Mouse (Mus musculus) cerebellum, adult 2 months (tissue): Measurements from ENCODE around the gene Nfyb. TPM values are rescaled to one million over a fixed set of nuclear protein-coding genes. Genes with fewer than 3 reads are reported as not detected.

Experiments used
- DNase-seq, 2 experiments: peaks; one replicate each; pipeline ENCODE4 v3.0.0; 2021
- H3K27ac ChIP-seq: fragments of 200-500 bp; 2 replicates; pipeline ENCODE4 v1.5.1; 2012; ENCODE audit warnings: low read length, control low read depth, inconsistent platforms; ENCODE audit not compliant: insufficient read depth
- H3K27me3 ChIP-seq: fragments of 200-500 bp; 2 replicates; pipeline ENCODE4 v1.6.1; 2012; ENCODE audit warnings: inconsistent platforms, mild to moderate bottlenecking, low read length, moderate library complexity; ENCODE audit not compliant: control insufficient read depth, insufficient read depth
- H3K4me1 ChIP-seq: fragments of 200-500 bp; 2 replicates; pipeline ENCODE4 v1.6.1; 2011; ENCODE audit warnings: low read length; ENCODE audit not compliant: control insufficient read depth, insufficient read depth
- H3K4me3 ChIP-seq: fragments of 200-500 bp; replicated peaks from 2 replicates; pipeline ENCODE3; 2011; ENCODE audit warnings: mild to moderate bottlenecking, low read depth, low read length, control low read depth; ENCODE audit not compliant: insufficient read depth
- CTCF ChIP-seq: fragments of 200-500 bp; IDR thresholded peaks from 2 replicates; pipeline ENCODE4 v1.5.1; 2011; ENCODE audit warnings: low read depth, mild to moderate bottlenecking, control low read depth, low read length, moderate library complexity, borderline replicate concordance; ENCODE audit not compliant: insufficient read depth
- POLR2A ChIP-seq: fragments of 200-500 bp; IDR thresholded peaks from 2 replicates; pipeline ENCODE4 v1.6.1; 2011; ENCODE audit warnings: low read length, control low read depth, borderline replicate concordance; ENCODE audit not compliant: insufficient read depth
- WGBS: fragments of 180-500 bp; shearing (Covaris S2); methylation state at CpG from one replicate; pipeline ENCODE4 v1.1.7; 2018; 5-methylcytosine and 5-hydroxymethylcytosine counted together
- polyA plus RNA-seq: library from polyadenylated mRNA; depleted of rRNA; stranded (reverse); fragments of >200 nt; gene quantifications from 2 replicates; pipeline ENCODE4 v1.2.3, GENCODE M21; 2012

Gene Nfyb
- polyA plus RNA-seq, 1 experiment = 28.7 TPM

DNA sequence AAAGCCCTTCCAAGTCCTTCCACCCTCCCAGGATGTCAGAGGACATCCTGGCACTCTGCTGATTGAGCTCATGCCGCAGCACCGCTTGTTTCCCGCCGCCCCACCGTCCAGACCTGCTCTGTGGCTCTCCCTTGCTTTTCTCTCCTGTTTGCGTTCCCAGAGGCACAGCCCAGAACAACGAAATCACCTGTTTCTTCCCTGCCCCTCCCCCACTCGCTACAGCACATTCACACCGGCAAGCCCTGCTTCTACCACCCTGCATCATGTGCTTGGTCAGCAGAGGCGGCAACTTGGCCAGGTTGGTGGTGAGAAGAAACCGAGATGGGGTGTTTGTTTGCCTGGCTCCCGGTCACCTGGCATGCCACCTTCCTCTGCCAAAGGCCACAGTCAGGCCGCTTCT lies 13.9 kb upstream of the Nfyb start:
- TF ChIP-seq CTCF = no peak
- no peak for TF ChIP-seq POLR2A
- Histone ChIP-seq H3K4me1 (no peaks in the 10 kb centered on the region; the same call in 1 of the 2 replicates), H3K27me3 (no peaks in the 10 kb centered on the region), H3K4me3 (peak overlapping the region; percentile 21), H3K27ac (no peak overlapping the region)
- WGBS = 19% methylated on average over 13 of the region's 13 CpGs
- DNase-seq = peak; percentile 37 to 39

DNA sequence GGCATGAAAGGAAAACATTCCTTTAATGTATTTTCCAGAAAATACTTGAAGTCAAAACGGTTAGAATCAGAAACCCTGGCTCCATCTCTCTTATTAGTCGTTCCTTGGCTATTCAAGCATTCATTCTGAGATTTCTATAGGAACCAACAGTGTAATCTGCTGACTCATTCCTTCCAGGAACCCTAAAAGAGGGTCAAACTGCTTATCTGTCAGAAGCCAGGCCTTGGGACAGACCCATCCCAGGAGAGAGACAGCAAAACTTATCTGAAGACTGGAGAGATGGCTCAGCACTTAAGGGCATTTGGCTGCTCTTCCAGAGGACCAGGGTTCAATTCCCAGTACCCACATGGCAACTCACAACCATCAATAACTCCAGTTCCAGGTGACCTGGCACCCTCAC lies 13.1 kb upstream of the Nfyb start:
- no peak overlapping the region for H3K27ac ChIP-seq
- 80% methylated on average over 2 of the region's 2 CpGs for WGBS
- no peaks in the 10 kb centered on the region for H3K27me3 ChIP-seq
- TF ChIP-seq CTCF = no peak
- TF ChIP-seq POLR2A = no peak
- DNase-seq = no peak
- no peaks in the 10 kb centered on the region; the same call in 1 of the 2 replicates for H3K4me1 ChIP-seq
- H3K4me3 ChIP-seq = no peak overlapping the region

DNA sequence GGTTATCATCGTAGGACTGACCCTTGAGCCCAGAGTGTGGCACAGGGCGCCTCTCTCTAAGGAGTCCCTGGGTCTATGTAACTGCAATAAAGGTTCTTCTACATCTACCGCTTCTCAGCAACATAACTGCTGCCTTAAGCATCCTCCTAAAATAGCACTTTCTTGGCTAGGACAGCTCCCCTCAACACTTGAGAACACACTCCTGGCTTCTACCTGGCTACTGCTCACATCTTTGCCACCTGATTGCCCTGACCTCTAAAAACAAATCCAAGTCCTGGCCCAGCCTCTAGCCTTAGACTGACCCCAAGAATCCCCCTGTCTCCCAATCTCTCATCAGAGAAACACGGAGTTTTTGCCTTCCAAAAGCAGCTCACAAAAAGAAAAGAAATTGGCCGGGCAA lies 10.9 kb upstream of the Nfyb start:
- 96% methylated on average over 5 of the region's 5 CpGs for WGBS
- no peak overlapping the region for H3K27ac ChIP-seq
- no peak for DNase-seq
- H3K4me1 ChIP-seq = no peaks in the 10 kb centered on the region
- TF ChIP-seq CTCF (no peak), POLR2A (no peak)
- H3K4me3 ChIP-seq = no peak overlapping the region
- H3K27me3 ChIP-seq = no peaks in the 10 kb centered on the region

DNA sequence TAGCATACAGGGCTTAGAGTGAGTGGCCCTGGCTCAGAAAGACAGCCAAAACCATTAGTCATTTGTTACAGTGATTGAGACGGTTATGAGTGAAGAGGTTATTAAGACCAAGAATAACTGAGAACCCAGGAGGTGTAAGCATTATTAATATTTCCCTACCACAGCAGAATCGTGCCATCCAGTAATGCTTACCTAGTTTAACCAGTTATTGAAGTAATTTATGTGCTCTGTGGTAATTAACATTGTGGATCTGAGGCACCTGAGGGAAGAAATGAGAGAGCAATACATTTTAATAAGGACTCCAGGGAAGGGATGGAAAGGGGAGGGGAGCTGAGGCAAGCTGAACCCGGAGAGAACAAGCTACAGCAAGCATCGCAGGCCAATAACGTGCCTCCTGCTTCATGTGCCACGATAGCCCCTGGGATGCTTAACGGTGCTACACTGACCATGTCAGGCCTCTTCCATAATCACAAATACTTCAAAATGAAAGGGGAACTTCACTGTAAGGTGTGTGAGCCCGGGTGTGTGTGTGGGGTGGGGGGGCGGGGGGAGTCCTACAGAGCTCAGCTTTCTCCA lies 7.7 kb upstream of the Nfyb start:
- Histone ChIP-seq H3K4me3 (no peak overlapping the region), H3K27me3 (no peaks in the 10 kb centered on the region), H3K27ac (no peak overlapping the region), H3K4me1 (no peaks in the 10 kb centered on the region)
- WGBS = 81% methylated on average over 9 of the region's 9 CpGs
- TF ChIP-seq POLR2A (no peak), CTCF (no peak)
- DNase-seq = no peak

DNA sequence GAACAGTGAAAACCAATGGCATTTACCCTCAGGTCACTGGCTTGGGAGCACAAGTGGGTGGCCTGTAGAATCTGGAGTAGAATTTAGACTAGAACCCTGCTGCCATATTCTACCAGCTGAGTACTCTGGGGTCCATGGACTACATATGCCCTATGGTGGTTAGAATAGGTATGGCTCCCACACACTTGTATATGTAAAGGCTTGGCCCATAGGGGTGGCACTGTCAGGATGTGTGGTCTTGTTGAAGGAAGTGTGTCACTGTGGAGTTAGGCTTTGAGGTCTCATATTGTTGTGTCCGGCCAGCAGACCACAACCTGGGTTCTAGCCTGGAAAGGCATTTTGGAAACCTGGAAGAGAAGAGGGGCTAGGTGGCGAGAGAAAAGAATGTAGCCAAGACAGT lies 6.8 kb upstream of the Nfyb start:
- WGBS = 98% methylated on average over 2 of the region's 2 CpGs
- TF ChIP-seq CTCF (no peak), POLR2A (no peak)
- no peak for DNase-seq
- Histone ChIP-seq H3K27me3 (no peaks in the 10 kb centered on the region), H3K27ac (no peak overlapping the region), H3K4me3 (no peak overlapping the region), H3K4me1 (no peaks in the 10 kb centered on the region)

DNA sequence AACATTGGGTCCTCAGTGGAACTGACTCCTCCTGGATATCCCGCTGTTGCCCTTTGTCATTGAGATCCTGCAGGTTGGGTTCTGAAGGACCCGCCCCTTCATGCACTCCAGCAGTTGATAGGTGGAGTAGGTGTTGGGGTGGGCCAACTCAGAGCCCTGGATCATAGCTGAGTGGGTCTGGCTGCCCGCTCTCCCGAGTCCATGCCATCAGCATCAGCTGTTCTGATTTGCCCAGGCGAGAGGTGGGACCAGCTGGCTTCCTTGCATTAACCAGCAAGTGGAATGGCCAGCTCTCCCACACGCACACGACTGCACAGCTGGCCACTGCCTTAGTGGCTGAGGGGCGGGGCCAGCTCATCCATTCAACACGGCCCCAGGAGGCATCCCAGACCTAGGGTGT lies 5.0 kb upstream of the Nfyb start:
- no peak overlapping the region for H3K4me3 ChIP-seq
- WGBS = 29% methylated on average over 9 of the region's 9 CpGs
- TF ChIP-seq POLR2A (no peak), CTCF (no peak)
- no peak overlapping the region for H3K27ac ChIP-seq
- no peaks in the 10 kb centered on the region for H3K27me3 ChIP-seq
- peaks cover 3% of the 10 kb centered on the region; the same call in 1 of the 2 replicates for H3K4me1 ChIP-seq
- no peak for DNase-seq

DNA sequence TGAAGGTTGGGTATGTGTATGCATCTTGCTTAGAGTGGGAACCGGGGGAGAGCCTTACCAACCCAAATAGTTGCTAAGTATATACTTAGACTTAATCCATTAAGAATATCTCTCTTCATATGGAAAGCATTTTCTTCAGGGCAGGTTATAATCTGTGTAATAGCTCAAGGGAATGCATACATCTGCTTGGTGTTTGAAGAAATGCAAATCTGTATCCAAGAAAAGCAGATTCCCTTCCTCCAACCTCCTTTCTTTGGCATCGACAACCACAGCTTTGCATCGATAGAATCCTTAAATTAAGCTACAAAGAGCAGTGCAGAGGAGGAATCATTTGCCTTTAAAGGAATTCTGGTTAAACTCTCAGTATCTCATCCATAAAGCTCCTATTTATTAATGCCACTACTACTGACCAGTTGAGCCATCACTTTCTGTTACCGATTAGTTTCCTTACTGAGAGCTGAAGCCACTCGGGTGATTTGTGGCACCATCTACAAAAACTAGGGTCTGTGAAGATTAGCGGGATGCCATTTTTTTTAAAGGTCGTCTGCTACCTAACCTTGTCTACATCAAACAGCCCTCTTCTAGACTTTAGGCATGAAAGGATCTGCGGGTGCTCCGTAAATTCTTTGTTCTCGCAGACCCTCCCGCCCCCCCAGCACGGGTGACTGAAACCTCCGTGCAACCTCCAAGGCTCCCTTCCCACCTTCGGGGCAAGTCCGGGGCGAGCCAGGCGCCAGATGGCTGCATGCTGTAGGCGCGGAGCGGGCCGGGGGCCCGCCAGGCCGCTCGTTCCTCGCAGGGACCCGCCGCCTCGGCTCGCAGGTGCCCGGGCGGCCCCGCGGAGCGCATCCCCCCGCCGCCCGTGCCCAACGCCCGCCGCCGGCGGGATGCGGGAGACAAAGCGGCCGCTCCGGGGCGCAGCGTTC lies 925 bp downstream of the Nfyb start:
- WGBS = under 1% methylated on average over 40 of the region's 48 CpGs
- no peak for TF ChIP-seq POLR2A
- no peak for TF ChIP-seq CTCF
- Histone ChIP-seq H3K27me3 (no peaks in the 10 kb centered on the region), H3K4me1 (peaks cover 18% of the 10 kb centered on the region), H3K4me3 (peak overlapping the region; percentile 77), H3K27ac (peak overlapping the region; percentile 95)
- DNase-seq = peak; percentile 61 to 67
